Mouse (Mus musculus) spleen, adult 12 weeks (tissue): ENCODE measurements around the gene Rplp1.

Source experiments
- DNase-seq: peaks from one replicate; pipeline ENCODE4 v3.0.0; 2022; ENCODE audit warnings: low spot score

The Rplp1 gene

GRCm38 (mm10) chr9:61914203-61914916, at the start of gene Rplp1:
TSS of gene Rplp1 (minus strand) at chr9:61914542.
- peak; percentile 89 for DNase-seq

DNA sequence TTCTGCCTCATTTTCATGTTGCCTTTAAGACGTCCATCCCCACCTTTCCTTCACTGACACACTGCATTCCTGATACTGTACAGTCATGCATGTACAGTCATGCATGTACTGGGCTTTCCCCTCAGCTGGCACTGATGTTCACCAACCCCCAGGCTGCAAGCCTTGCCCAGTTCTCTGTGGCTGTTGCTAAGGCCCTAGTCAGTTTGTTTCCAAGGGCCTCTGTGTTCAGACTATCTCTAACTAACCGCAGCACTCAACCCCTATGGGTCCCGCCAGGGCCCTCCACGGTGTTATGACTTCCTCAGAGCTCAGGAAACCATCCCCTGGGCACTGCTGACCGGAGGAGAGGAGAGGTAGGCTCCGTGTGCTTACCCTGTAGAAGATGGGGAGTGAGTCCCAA, 49.0 kb upstream of the Rplp1 start:
- no peak for DNase-seq

GRCm38 (mm10) chr9:61961181-61961580, 46.8 kb upstream of the Rplp1 start:
- no peak for DNase-seq

DNA sequence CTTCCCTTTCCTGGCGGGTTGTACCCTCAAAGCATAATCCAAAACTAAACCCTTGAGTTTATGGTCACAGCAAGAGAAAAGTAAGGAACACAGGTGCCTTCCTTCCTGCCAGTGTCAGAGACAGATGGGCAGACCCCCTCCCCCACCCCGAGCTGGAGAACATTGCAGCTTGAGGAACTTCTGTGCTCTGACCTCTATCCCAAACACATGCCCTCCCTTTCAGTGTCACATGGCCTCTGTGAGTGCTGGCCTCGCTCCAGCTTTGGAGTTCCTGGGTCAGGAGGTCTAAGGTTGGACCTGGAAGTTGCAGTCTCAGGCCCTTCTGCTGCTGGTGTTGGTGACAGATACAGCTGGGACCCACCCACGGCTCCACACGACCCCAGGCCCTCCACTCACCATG, 46.4 kb upstream of the Rplp1 start:
- no peak for DNase-seq

- no peak for DNase-seq
Observed at GRCm38 (mm10) chr9:61959921-61960569, 45.7 kb upstream of the Rplp1 start.

DNA sequence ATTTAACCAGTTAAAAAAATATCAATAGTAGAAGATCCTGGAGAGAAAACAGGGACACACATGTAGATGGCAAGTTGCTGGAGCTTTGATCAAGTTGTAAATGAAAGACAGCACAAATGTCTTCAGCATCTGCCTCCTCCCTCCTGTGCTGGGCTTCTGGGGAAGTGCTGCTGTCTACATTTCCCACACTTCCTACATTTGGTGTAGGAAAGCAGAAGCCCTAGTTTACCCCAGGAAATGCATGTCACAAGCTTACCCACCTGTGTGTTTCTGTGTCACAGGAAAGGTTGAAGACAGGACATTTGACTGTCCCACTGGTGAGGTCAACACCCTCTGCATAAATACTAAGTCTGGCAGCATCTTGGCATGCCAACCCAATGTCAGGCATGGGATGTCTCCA, 40.4 kb upstream of the Rplp1 start:
- no peak for DNase-seq

DNA sequence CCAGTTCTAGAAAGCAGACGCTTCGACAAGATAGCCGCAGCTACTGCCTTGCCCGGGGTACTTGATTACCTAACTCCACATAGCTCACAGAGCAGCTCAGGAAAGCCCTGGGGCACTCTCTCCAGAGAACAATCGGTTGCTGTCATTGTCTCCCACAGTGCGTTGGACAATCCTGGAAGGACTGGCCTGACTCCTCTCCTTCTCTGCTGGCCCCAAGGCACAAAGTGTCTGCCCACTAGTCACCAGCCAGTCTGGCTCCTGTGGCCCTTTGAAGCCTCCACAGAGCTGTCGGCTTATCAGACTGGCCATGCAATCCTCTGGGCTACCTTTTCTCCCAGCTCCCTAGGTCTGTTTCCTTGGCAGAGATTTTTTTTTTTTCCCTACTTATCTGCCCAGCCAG, 37.9 kb upstream of the Rplp1 start:
- DNase-seq: no peak

GRCm38 (mm10) chr9:61947402-61948346, 33.3 kb upstream of the Rplp1 start:
- DNase-seq: peak; percentile 65

DNA sequence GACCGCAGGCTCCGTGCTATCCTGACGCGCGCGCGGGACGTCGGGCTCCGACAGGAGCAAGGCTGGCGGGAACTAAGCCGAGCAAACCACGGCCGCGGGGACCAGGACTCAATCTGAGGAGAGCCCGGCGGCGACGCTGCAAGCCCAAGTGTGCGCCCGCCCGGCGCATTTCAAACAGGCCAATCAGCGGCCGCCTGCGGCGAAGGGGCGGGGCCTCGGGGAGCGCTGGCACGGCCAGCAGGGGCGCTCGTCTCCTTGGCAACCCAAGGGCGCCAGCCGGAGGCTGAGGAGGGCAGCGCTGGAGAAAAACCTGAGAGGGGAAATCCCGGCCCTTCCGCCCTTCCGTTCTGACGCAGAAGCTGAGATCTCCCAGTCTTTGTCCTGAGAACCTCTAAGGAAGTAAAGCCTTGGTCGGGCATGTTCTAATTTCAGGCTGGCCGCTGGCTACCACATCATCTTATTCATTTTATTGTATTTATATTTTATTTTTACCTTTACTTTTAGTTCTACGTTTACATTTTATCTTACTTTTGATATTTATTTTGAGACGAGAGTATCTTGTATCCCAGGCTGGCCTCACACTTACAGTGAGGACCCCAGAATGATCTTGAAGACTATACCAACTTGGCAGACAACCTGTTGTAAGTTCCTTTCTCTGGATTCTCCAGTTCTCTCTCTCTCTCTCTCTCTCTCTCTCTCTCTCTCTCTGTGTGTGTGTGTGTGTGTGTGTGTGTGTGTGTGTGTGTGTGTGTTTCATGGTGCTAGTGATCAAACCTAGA, 32.5 kb upstream of the Rplp1 start, which contains the start of gene Kif23:
TSS of gene Kif23 (minus strand) at position 152 of the 779 bp plus-strand sequence.
- DNase-seq: peak; percentile 98

- DNase-seq: peak; percentile 45
Observed at GRCm38 (mm10) chr9:61945973-61946611, 31.8 kb upstream of the Rplp1 start.

GRCm38 (mm10) chr9:61941054-61941453, 26.7 kb upstream of the Rplp1 start:
- no peak for DNase-seq

- no peak for DNase-seq
Observed at GRCm38 (mm10) chr9:61933333-61933732, 19.0 kb upstream of the Rplp1 start.

DNA sequence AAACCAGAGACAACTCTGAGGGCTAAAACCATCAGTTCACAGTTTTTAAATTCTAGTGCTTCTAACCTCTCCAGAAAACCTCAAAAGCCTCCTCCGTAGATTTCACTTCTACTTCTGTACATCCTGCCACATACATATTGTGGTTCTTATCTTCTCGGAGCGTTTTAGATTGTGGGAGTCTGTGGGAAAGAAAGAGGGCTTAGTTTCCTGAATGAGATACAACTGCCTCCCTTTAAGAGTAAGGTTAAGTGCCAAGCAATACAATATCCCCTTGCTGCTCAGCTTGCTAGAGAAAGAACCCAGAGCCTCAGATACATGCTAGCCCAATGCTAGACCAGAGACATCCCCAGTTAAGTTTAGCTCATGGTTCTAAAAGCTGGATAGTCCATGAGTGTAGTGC, 17.7 kb upstream of the Rplp1 start:
- no peak for DNase-seq

DNA sequence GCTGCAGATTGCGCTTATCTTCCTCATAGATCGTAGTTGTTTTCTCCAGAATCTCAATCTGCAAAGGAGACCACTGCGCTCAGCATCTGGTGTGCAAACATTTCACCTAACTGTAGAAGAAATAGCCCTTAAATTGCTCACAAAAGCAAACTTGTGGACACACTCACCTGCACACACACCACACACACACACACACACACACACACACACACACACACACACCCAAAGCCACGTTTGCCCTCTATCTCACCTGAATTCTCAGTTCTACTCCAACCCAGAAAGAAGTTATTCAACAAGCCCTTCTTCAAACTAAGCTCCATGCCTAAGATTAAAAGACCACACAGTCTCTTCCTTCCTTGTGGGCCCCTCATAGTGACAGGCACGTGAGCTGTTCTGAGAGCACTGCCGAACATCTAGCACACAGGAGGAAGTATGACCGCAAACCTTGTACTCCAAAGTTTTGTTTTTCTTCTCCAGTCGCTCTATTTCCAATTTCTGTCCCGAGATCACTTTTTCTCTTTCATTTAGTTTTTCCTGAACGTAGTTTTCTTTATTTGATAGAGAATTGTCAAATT, 10.8 kb upstream of the Rplp1 start:
- DNase-seq: no peak

- no peak for DNase-seq
Observed at GRCm38 (mm10) chr9:61920331-61920730, 6.0 kb upstream of the Rplp1 start.

DNA sequence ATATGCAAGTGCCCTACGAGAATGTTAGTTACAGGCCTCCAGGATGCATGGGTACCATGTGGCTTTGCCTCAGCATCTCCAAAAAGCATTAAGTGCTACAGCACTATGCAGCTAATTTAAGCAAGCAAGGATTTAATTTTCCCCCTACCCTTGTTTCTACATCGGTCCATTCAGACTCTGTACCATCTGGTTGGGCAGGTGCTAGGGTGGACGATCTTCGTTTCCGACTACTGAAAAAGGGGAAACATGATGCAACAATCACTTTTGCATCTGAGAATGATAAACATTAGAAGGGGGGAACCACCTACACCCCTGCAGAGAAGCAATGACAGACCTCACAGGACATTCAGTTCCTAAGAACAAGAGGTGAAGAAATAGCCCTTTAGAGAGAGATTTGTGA, 5.1 kb upstream of the Rplp1 start:
- no peak for DNase-seq

GRCm38 (mm10) chr9:61917436-61917835, 3.1 kb upstream of the Rplp1 start:
- no peak for DNase-seq

- DNase-seq: no peak
Observed at GRCm38 (mm10) chr9:61916986-61917385, 2.6 kb upstream of the Rplp1 start.

DNA sequence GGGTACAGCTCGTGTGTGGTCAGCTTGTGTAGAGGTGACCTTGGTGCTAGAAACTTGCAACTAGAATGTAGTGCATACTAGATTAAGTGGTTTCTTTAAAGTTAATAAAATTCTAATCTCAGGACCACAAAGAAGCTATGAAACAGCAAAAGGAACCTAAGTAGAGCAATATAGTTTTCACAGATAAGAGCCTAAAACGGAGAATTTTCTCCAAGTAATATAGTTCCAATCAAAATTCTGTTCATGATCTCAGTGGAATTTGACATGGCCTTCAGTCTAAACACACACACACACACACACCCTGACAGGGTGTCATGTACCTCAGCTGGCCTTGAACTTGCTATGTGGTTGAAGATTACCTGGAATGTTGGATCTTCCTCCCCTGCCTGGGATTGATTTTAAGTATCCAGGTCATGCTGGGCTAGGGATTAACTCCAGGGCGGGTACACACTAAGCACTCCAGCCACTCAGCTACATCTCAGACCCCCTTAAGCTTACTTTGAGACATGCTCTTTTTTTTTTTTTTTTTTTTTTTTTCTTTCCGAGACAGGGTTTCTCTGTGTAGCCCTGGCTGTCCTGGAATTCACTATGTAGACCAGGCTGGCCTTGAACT, 1.2 kb upstream of the Rplp1 start:
- no peak for DNase-seq

DNA sequence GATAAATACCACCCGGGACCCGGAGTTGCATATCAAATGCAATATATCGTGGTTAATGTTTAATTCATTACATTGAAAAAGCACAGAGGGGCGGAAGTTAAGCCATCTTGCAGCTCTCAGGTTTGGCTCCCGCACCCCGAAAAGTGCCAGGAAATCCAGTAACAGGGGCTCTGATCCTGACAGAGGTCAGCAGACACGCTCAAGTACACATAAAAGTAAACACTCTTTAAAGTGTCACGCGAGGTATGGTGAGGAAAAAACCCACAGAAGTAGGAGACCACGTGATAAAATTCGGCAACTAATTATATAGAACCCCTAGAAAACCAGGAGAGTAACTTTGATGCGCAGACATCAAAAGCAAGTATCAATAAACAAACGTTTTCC, 567 bp upstream of the Rplp1 start:
- no peak for DNase-seq
